Mouse (Mus musculus): ENCODE data around the gene Plekha1.

- no peak for TF ChIP-seq CTCF (IDR thresholded peaks at IDR 0.05; ENCODE audit: extremely low read depth, insufficient read depth, low read length)
- no peak for TF ChIP-seq POLR2A (IDR thresholded peaks at IDR 0.05; ENCODE audit: extremely low read depth, insufficient read depth, low read length)
These were observed 4.8 kb upstream of the Plekha1 start for GRCm38 (mm10) chr7:130860721-130861142.
